Mouse (Mus musculus): Measurements from ENCODE around the gene 4930415O20Rik. TPM values are rescaled to one million over a fixed set of nuclear protein-coding genes. Genes with fewer than 3 reads are reported as not detected.

4930415O20Rik gene
- polyA plus RNA-seq, 1 experiment from 2014 or later = 0.44 TPM

GRCm38 (mm10) chr15:98596609-98597008 is 25.8 kb downstream of the 4930415O20Rik start:
- no peaks in the 10 kb centered on the region for H3K9me3 ChIP-seq
- no peak overlapping the region for H3K4me3 ChIP-seq
- no peak overlapping the region for H3K4me2 ChIP-seq
- 95% methylated on average over 14 of the region's 14 CpGs for WGBS
- peaks cover 39% of the 10 kb centered on the region for H3K36me3 ChIP-seq (replicated peaks)
- no peak for ATAC-seq (replicated peaks)
- no peak overlapping the region for H3K9ac ChIP-seq
- no peaks in the 10 kb centered on the region for H3K4me1 ChIP-seq
- H3K27ac ChIP-seq = no peak overlapping the region
- no peaks in the 10 kb centered on the region for H3K27me3 ChIP-seq (replicated peaks)

- Histone ChIP-seq H3K4me2 (no peak overlapping the region), H3K36me3 (replicated peaks) (peaks cover 38% of the 10 kb centered on the region), H3K9ac (no peak overlapping the region), H3K9me3 (no peaks in the 10 kb centered on the region), H3K27me3 (replicated peaks) (no peaks in the 10 kb centered on the region), H3K27ac (no peak overlapping the region), H3K4me1 (peaks cover 13% of the 10 kb centered on the region), H3K4me3 (no peak overlapping the region)
- ATAC-seq (replicated peaks) = no peak
- WGBS = 80% methylated on average over 12 of the region's 12 CpGs
These were observed 29.4 kb downstream of the 4930415O20Rik start for GRCm38 (mm10) chr15:98600036-98600709.

GRCm38 (mm10) chr15:98601832-98602190 is 31.0 kb downstream of the 4930415O20Rik start:
- Histone ChIP-seq H3K4me2 (no peak overlapping the region), H3K27me3 (replicated peaks) (no peaks in the 10 kb centered on the region), H3K36me3 (replicated peaks) (peaks cover 28% of the 10 kb centered on the region; the same call in 1 of the 2 replicates), H3K4me3 (no peak overlapping the region), H3K27ac (no peak overlapping the region), H3K9me3 (no peaks in the 10 kb centered on the region), H3K9ac (no peak overlapping the region), H3K4me1 (peaks cover 21% of the 10 kb centered on the region)
- 77% methylated on average over 7 of the region's 7 CpGs for WGBS
- no peak for ATAC-seq (replicated peaks)

GRCm38 (mm10) chr15:98602191-98602881 is 31.5 kb downstream of the 4930415O20Rik start:
- WGBS = 62% methylated on average over 13 of the region's 13 CpGs
- ATAC-seq (replicated peaks) = no peak
- Histone ChIP-seq H3K9me3 (no peaks in the 10 kb centered on the region), H3K27me3 (replicated peaks) (no peaks in the 10 kb centered on the region), H3K4me1 (peaks cover 26% of the 10 kb centered on the region), H3K9ac (no peak overlapping the region), H3K36me3 (replicated peaks) (peaks cover 24% of the 10 kb centered on the region; the same call in 1 of the 2 replicates), H3K27ac (no peak overlapping the region), H3K4me3 (no peak overlapping the region), H3K4me2 (peak overlapping the region; percentile 8; the same call in 1 of the 2 replicates)

GRCm38 (mm10) chr15:98602921-98603458 is 32.2 kb downstream of the 4930415O20Rik start:
- peaks cover 20% of the 10 kb centered on the region; the same call in 1 of the 2 replicates for H3K36me3 ChIP-seq (replicated peaks)
- H3K9ac ChIP-seq = no peak overlapping the region
- H3K4me3 ChIP-seq = no peak overlapping the region
- ATAC-seq (replicated peaks) = no peak
- H3K27me3 ChIP-seq (replicated peaks) = no peaks in the 10 kb centered on the region
- WGBS = 72% methylated on average over 4 of the region's 4 CpGs
- no peak overlapping the region; the same call in 1 of the 2 replicates for H3K4me2 ChIP-seq
- H3K27ac ChIP-seq = no peak overlapping the region
- no peaks in the 10 kb centered on the region for H3K9me3 ChIP-seq
- H3K4me1 ChIP-seq = peaks cover 33% of the 10 kb centered on the region

GRCm38 (mm10) chr15:98604041-98604575 is 33.3 kb downstream of the 4930415O20Rik start:
- no peak overlapping the region for H3K4me3 ChIP-seq
- H3K9me3 ChIP-seq = no peaks in the 10 kb centered on the region
- H3K9ac ChIP-seq = no peak overlapping the region
- peaks cover 41% of the 10 kb centered on the region for H3K4me1 ChIP-seq
- no peaks in the 10 kb centered on the region for H3K27me3 ChIP-seq (replicated peaks)
- no peak overlapping the region for H3K27ac ChIP-seq
- no peak overlapping the region for H3K4me2 ChIP-seq
- H3K36me3 ChIP-seq (replicated peaks) = peaks cover 16% of the 10 kb centered on the region; the same call in 1 of the 2 replicates
- WGBS = 95% methylated on average over 24 of the region's 24 CpGs
- no peak for ATAC-seq (replicated peaks)

- no peak overlapping the region for H3K9ac ChIP-seq
- no peak overlapping the region for H3K4me3 ChIP-seq
- no peak overlapping the region for H3K4me2 ChIP-seq
- H3K9me3 ChIP-seq = no peaks in the 10 kb centered on the region
- no peaks in the 10 kb centered on the region for H3K27me3 ChIP-seq (replicated peaks)
- peaks cover 16% of the 10 kb centered on the region; the same call in 1 of the 2 replicates for H3K36me3 ChIP-seq (replicated peaks)
- no peak for ATAC-seq (replicated peaks)
- peaks cover 49% of the 10 kb centered on the region for H3K4me1 ChIP-seq
- no peak overlapping the region for H3K27ac ChIP-seq
- 93% methylated on average over 12 of the region's 12 CpGs for WGBS
These were observed 35.3 kb downstream of the 4930415O20Rik start for GRCm38 (mm10) chr15:98606051-98606536.

GRCm38 (mm10) chr15:98606739-98607138 is 35.9 kb downstream of the 4930415O20Rik start:
- H3K27ac ChIP-seq = no peak overlapping the region
- H3K27me3 ChIP-seq (replicated peaks) = no peaks in the 10 kb centered on the region
- H3K4me3 ChIP-seq = no peak overlapping the region
- peaks cover 49% of the 10 kb centered on the region for H3K4me1 ChIP-seq
- no peak overlapping the region for H3K9ac ChIP-seq
- WGBS = 60% methylated on average over 9 of the region's 9 CpGs
- no peak overlapping the region for H3K4me2 ChIP-seq
- no peak for ATAC-seq (replicated peaks)
- H3K9me3 ChIP-seq = no peaks in the 10 kb centered on the region
- H3K36me3 ChIP-seq (replicated peaks) = peaks cover 16% of the 10 kb centered on the region; the same call in 1 of the 2 replicates

GRCm38 (mm10) chr15:98607557-98607956 is 36.8 kb downstream of the 4930415O20Rik start:
- H3K9ac ChIP-seq = 0 out of 2 replicates have a peak overlapping the region, but pooled peaks have one; percentile 20
- H3K4me3 ChIP-seq = peak overlapping the region; percentile 87; the same call in 1 of the 2 replicates
- ATAC-seq (replicated peaks) = no peak
- peaks cover 16% of the 10 kb centered on the region; the same call in 1 of the 2 replicates for H3K36me3 ChIP-seq (replicated peaks)
- H3K9me3 ChIP-seq = no peaks in the 10 kb centered on the region
- H3K4me2 ChIP-seq = peak overlapping the region; percentile 74
- H3K4me1 ChIP-seq = peaks cover 46% of the 10 kb centered on the region
- WGBS = 25% methylated on average over 4 of the region's 4 CpGs
- H3K27me3 ChIP-seq (replicated peaks) = no peaks in the 10 kb centered on the region
- no peak overlapping the region for H3K27ac ChIP-seq

- Histone ChIP-seq H3K36me3 (replicated peaks) (peaks cover 9% of the 10 kb centered on the region; the same call in 1 of the 2 replicates), H3K27ac (no peak overlapping the region), H3K4me1 (peaks cover 40% of the 10 kb centered on the region), H3K9ac (peak overlapping the region; percentile 86), H3K27me3 (replicated peaks) (no peaks in the 10 kb centered on the region), H3K4me2 (peak overlapping the region; percentile 74), H3K9me3 (no peaks in the 10 kb centered on the region), H3K4me3 (peak overlapping the region; percentile 87)
- WGBS = 10% methylated on average over 10 of the region's 10 CpGs
- no peak for ATAC-seq (replicated peaks)
These were observed 37.4 kb downstream of the 4930415O20Rik start for GRCm38 (mm10) chr15:98608058-98608783.

GRCm38 (mm10) chr15:98608784-98609250 is 38.0 kb downstream of the 4930415O20Rik start:
- Histone ChIP-seq H3K4me2 (peak overlapping the region; percentile 74), H3K4me3 (peak overlapping the region; percentile 87), H3K4me1 (peaks cover 37% of the 10 kb centered on the region), H3K9ac (peak overlapping the region; percentile 86), H3K27me3 (replicated peaks) (no peaks in the 10 kb centered on the region), H3K27ac (peak overlapping the region; percentile 86), H3K36me3 (replicated peaks) (peaks cover 5% of the 10 kb centered on the region; the same call in 1 of the 2 replicates), H3K9me3 (no peaks in the 10 kb centered on the region)
- WGBS = 0% methylated on average over 9 of the region's 26 CpGs
- peak; percentile 50; the same call in 1 of the 2 replicates for ATAC-seq (replicated peaks)
